Mouse (Mus musculus) kidney, adult 2 months (tissue): ENCODE data around the gene Prr15l. TPM values are rescaled to one million over a fixed set of nuclear protein-coding genes. Genes with fewer than 3 reads are reported as not detected.

Source experiments
- DNase-seq: peaks from one replicate; pipeline ENCODE4 v3.0.0; 2021
- H3K27ac ChIP-seq: fragments of 200-500 bp; 2 replicates; pipeline ENCODE4 v1.5.1; 2012; ENCODE audit warnings: low read depth, low read length, control low read depth, inconsistent platforms; ENCODE audit not compliant: insufficient read depth
- H3K27me3 ChIP-seq: fragments of 200-500 bp; replicated peaks from 2 replicates; pipeline ENCODE4 v1.6.1; 2012; ENCODE audit warnings: mild to moderate bottlenecking, moderate library complexity, low read length, inconsistent platforms; ENCODE audit not compliant: control insufficient read depth, insufficient read depth
- H3K36me3 ChIP-seq: fragments of 200-500 bp; 2 replicates; pipeline ENCODE4 v1.6.1; 2012; ENCODE audit warnings: mild to moderate bottlenecking, moderate library complexity, low read length, inconsistent platforms; ENCODE audit not compliant: control insufficient read depth, insufficient read depth
- H3K4me1 ChIP-seq: fragments of 200-500 bp; 2 replicates; pipeline ENCODE4 v1.6.1; 2011; ENCODE audit warnings: low read length; ENCODE audit not compliant: control insufficient read depth, insufficient read depth
- H3K4me3 ChIP-seq: fragments of 200-500 bp; 2 replicates; pipeline ENCODE4 v1.5.1; 2011; ENCODE audit warnings: mild to moderate bottlenecking, low read depth, low read length, control low read depth; ENCODE audit not compliant: insufficient read depth
- CTCF ChIP-seq: fragments of 200-500 bp; conservative IDR thresholded peaks from 2 replicates; pipeline ENCODE4 v1.5.1; 2011; ENCODE audit warnings: low read depth, mild to moderate bottlenecking, control low read depth, low read length, moderate library complexity, mixed read lengths; ENCODE audit not compliant: insufficient read depth, insufficient read length
- POLR2A ChIP-seq: fragments of 200-500 bp; IDR thresholded peaks from one replicate; pipeline ENCODE4 v1.6.1; 2011; ENCODE audit warnings: low read depth, low read length, control low read depth
- WGBS: fragments of 180-500 bp; shearing (Covaris S2); methylation state at CpG from one replicate; pipeline ENCODE4 v1.1.7; 2018; 5-methylcytosine and 5-hydroxymethylcytosine counted together
- polyA plus RNA-seq: library from polyadenylated mRNA; depleted of rRNA; stranded (reverse); fragments of >200 nt; gene quantifications from 2 replicates; pipeline ENCODE4 v1.2.3, GENCODE M21; 2012

Prr15l gene
- polyA plus RNA-seq, 1 experiment, result 119 TPM

GRCm38 (mm10) chr11:96908594-96908993, 19.3 kb upstream of the Prr15l start:
- no peak overlapping the region for H3K4me3 ChIP-seq
- WGBS, result 95% methylated on average over 12 of the region's 12 CpGs
- TF ChIP-seq CTCF, result no peak
- TF ChIP-seq POLR2A, result no peak
- H3K36me3 ChIP-seq, result no peaks in the 10 kb centered on the region; the same call in 1 of the 2 replicates
- peaks cover 4% of the 10 kb centered on the region; the same call in 1 of the 2 replicates for H3K4me1 ChIP-seq
- DNase-seq, result no peak
- no peaks in the 10 kb centered on the region for H3K27me3 ChIP-seq
- H3K27ac ChIP-seq, result no peak overlapping the region

DNA sequence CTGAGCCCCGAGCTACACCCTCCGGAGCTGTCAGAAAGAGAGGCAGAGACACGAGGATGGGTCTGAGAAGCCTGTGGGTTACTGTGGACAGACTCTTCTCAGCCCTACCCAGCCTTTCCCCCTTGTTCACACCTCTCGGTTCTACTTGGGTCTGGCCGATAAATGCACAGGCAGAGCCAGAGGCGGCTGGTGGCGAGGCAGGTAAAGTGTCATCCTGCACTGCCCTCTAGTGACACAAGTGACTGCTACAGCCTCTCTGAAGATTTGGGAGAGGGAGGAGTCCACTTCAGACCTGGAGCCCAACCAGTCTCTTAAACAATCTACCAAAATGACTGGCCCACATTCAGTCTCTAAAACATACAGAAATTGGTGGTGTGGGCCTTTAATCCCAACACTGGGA, 17.9 kb upstream of the Prr15l start:
- Histone ChIP-seq H3K4me1 (peaks cover 4% of the 10 kb centered on the region; the same call in 1 of the 2 replicates), H3K27ac (no peak overlapping the region), H3K27me3 (no peaks in the 10 kb centered on the region), H3K4me3 (no peak overlapping the region), H3K36me3 (no peaks in the 10 kb centered on the region; the same call in 1 of the 2 replicates)
- 33% methylated on average over 7 of the region's 7 CpGs for WGBS
- peak; percentile 92 for TF ChIP-seq CTCF
- TF ChIP-seq POLR2A, result no peak
- DNase-seq, result peak; percentile 85

DNA sequence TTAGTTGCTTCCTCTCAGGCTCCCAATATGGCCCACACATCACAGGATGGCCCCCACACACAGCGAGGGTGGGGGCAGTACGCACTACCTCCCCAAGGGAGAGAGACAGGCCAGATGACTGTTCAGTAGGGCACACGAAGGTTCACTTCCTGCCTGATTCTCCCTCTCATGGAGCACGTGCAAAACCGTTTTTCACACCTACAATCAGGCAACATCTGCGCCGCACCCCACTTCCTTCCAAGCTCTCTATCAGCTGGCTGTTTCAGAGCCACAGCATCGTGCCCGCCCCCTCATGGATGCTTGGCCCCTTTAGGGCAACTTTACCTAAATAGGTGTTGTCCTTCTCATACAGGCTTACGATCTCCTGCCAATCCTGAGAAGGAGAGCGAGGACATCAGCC, 15.2 kb upstream of the Prr15l start:
- Histone ChIP-seq H3K27me3 (no peaks in the 10 kb centered on the region), H3K4me1 (no peaks in the 10 kb centered on the region; the same call in 1 of the 2 replicates), H3K27ac (no peak overlapping the region), H3K4me3 (no peak overlapping the region), H3K36me3 (no peaks in the 10 kb centered on the region; the same call in 1 of the 2 replicates)
- TF ChIP-seq CTCF (no peak), POLR2A (no peak)
- DNase-seq, result no peak
- 77% methylated on average over 11 of the region's 11 CpGs for WGBS

DNA sequence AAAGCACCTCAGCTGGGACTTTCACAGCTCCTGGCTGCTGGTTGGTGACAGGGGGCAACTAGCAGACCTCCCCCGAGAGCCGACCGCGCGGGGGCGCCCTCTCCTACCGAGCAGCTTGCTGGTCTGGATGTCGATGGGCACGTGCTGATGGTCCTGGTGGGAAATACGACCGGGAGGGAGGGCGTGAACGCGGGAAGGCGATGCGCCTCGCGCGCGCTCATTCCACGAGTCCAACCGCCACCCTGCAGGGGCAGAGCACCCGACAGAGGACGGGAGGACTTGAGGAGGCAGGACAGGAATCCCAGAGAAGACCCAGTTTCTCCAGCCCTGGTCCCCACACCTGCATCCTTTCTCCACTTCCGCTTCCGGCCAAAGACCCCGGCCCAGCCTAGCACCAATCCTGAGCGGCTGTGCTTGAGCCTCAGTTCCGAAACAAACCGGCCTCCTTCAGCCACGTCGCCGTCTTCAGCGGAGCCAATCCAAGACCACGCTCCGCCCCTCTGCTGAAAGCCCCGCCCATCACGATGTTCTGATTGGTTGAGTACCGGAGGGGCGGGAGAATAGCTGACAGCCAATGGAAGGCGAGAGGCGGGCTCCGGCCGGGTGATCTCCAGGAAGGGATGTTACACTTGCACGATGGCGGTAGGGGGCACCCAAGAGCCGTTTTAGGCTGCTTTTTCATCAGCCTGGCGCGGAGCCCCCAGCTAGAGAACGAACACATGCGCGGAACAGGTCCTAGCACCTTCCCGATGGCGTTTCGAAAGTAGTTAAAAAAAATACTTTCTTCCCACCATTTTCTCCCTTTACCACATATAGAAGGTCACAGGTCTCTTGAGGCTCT, 11.6 kb upstream of the Prr15l start, which contains the start of gene Cdk5rap3:
Gene Cdk5rap3, minus strand, starts transcription at position 453 of the 841 bp plus-strand sequence.
- WGBS, result under 1% methylated on average over 53 of the region's 55 CpGs
- Histone ChIP-seq H3K4me3 (peak within 1 kb of the TSS; percentile 71), H3K36me3 (no peaks in the 10 kb centered on the region), H3K27ac (peak within 1 kb of the TSS; percentile 85), H3K27me3 (no peaks in the 10 kb centered on the region), H3K4me1 (no peaks in the 10 kb centered on the region; the same call in 1 of the 2 replicates)
- peak; percentile 100 for DNase-seq
- TF ChIP-seq CTCF, result peak; percentile 90
- peak; percentile 48 for TF ChIP-seq POLR2A

GRCm38 (mm10) chr11:96916885-96917396, 11.0 kb upstream of the Prr15l start:
- WGBS, result 22% methylated on average over 13 of the region's 13 CpGs
- Histone ChIP-seq H3K4me1 (no peaks in the 10 kb centered on the region; the same call in 1 of the 2 replicates), H3K27me3 (no peaks in the 10 kb centered on the region), H3K36me3 (no peaks in the 10 kb centered on the region), H3K27ac (peak overlapping the region; percentile 85), H3K4me3 (peak overlapping the region; percentile 44)
- no peak for TF ChIP-seq CTCF
- no peak for TF ChIP-seq POLR2A
- DNase-seq, result no peak

GRCm38 (mm10) chr11:96917415-96917814, 10.5 kb upstream of the Prr15l start:
- DNase-seq, result no peak
- Histone ChIP-seq H3K27ac (no peak overlapping the region), H3K4me1 (no peaks in the 10 kb centered on the region; the same call in 1 of the 2 replicates), H3K36me3 (no peaks in the 10 kb centered on the region), H3K4me3 (no peak overlapping the region), H3K27me3 (no peaks in the 10 kb centered on the region)
- 85% methylated on average over 6 of the region's 6 CpGs for WGBS
- TF ChIP-seq CTCF, result no peak
- TF ChIP-seq POLR2A, result no peak

DNA sequence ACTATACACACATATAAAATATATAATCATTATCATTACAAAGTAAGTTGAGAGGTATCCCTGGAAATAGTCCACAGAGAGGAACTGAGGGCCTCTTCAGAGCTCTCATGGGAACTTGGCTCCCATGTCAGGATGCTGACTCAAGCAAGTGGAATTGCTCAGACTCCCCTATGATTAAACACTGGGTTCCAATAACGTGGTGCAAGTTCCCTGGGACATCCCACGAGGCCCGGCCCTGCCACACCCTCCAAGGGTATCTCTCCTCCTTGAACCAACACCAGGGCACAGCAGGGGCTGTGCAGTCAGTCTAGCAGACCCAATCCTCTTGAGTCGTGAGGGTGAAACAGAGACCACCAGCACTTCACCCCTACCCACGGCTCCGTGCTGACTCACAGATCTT, 8.9 kb upstream of the Prr15l start:
- 67% methylated on average over 6 of the region's 6 CpGs for WGBS
- TF ChIP-seq CTCF, result no peak
- TF ChIP-seq POLR2A, result no peak
- no peaks in the 10 kb centered on the region for H3K36me3 ChIP-seq

More for the DNA sequence above, 8.9 kb upstream of the Prr15l start:
- no peak for DNase-seq
- Histone ChIP-seq H3K27me3 (no peaks in the 10 kb centered on the region), H3K27ac (no peak overlapping the region), H3K4me1 (no peaks in the 10 kb centered on the region; the same call in 1 of the 2 replicates), H3K4me3 (no peak overlapping the region)
